Mouse (Mus musculus) forebrain, embryonic 16.5 days (tissue): ENCODE data around the gene Rnf121. TPM values are rescaled to one million over a fixed set of nuclear protein-coding genes. Genes with fewer than 3 reads are reported as not detected.

ENCODE experiments used
- polyA plus RNA-seq: library from polyadenylated mRNA; unstranded; fragments of >200 nt; fragmentation: Nextera tagmentation; extraction: Ambion mirVana; gene quantifications from 2 replicates; pipeline ENCODE4 v1.2.1, GENCODE M21; 2015

Gene Rnf121
- polyA plus RNA-seq, 1 experiment from 2014 or later = 36.3 TPM

Other genes starting within 250 kb of the Rnf121 start
- not detected in 2 replicates for gene Phox2a, start 247.2 kb downstream of the Rnf121 start, polyA plus RNA-seq
- 20.0 and 20.5 TPM in 2 replicates for gene Inppl1, start 227.2 kb downstream of the Rnf121 start, polyA plus RNA-seq
- gene Folr2, start 208.3 kb downstream of the Rnf121 start, polyA plus RNA-seq = 0.65 and 0.94 TPM in 2 replicates
- 68.6 and 72.3 TPM in 2 replicates for gene Anapc15, start 201.8 kb downstream of the Rnf121 start, polyA plus RNA-seq
- gene Folr1, start 194.7 kb downstream of the Rnf121 start, polyA plus RNA-seq = 17.1 and 19.2 TPM in 2 replicates
- gene Lamtor1, start 159.6 kb downstream of the Rnf121 start, polyA plus RNA-seq = 149 and 166 TPM in 2 replicates
- gene Tomt, start 159.1 kb downstream of the Rnf121 start, polyA plus RNA-seq = 0.54 and 0.72 TPM in 2 replicates
- 9.4 and 9.6 TPM in 2 replicates for gene Lrrc51, start 131.6 kb downstream of the Rnf121 start, polyA plus RNA-seq
- 64.8 and 68.6 TPM in 2 replicates for gene Numa1, start 131.4 kb downstream of the Rnf121 start, polyA plus RNA-seq
- 3.5 and 5.0 TPM in 2 replicates for gene Il18bp, start 46.8 kb downstream of the Rnf121 start, polyA plus RNA-seq
- 34.8 and 41.2 TPM in 2 replicates for gene Xndc1, start within 50 bp of the Rnf121 start, polyA plus RNA-seq
- gene Xntrpc, start 244 bp upstream of the Rnf121 start, polyA plus RNA-seq = 1.3 and 1.7 TPM in 2 replicates
- 0.24 TPM in 1 of 2 replicates, not detected in the other for gene Trpc2, start 17.6 kb upstream of the Rnf121 start, polyA plus RNA-seq
- gene Art1, start 36.3 kb upstream of the Rnf121 start, polyA plus RNA-seq = 0.10 and 0.48 TPM in 2 replicates
- gene Art5, start 44.0 kb upstream of the Rnf121 start, polyA plus RNA-seq = 0.70 and 0.71 TPM in 2 replicates
- 0.08 TPM in 1 of 2 replicates, not detected in the other for gene Chrna10, start 51.4 kb upstream of the Rnf121 start, polyA plus RNA-seq
- 25.7 and 27.6 TPM in 2 replicates for gene Nup98, start 144.7 kb upstream of the Rnf121 start, polyA plus RNA-seq
- 51.7 and 55.8 TPM in 2 replicates for gene Pgap2, start 144.7 kb upstream of the Rnf121 start, polyA plus RNA-seq
- 15.4 and 19.5 TPM in 2 replicates for gene Rhog, start 190.6 kb upstream of the Rnf121 start, polyA plus RNA-seq
- gene Stim1, start 202.3 kb upstream of the Rnf121 start, polyA plus RNA-seq = 10.3 and 12.1 TPM in 2 replicates